Mouse (Mus musculus) kidney, postnatal 10 days (tissue): Measurements from ENCODE around the gene Cd2bp2.

ENCODE experiments used
- DNase-seq: peaks from one replicate; pipeline ENCODE4 v3.0.0; 2021; ENCODE audit warnings: mixed read lengths

The Cd2bp2 gene

DNA sequence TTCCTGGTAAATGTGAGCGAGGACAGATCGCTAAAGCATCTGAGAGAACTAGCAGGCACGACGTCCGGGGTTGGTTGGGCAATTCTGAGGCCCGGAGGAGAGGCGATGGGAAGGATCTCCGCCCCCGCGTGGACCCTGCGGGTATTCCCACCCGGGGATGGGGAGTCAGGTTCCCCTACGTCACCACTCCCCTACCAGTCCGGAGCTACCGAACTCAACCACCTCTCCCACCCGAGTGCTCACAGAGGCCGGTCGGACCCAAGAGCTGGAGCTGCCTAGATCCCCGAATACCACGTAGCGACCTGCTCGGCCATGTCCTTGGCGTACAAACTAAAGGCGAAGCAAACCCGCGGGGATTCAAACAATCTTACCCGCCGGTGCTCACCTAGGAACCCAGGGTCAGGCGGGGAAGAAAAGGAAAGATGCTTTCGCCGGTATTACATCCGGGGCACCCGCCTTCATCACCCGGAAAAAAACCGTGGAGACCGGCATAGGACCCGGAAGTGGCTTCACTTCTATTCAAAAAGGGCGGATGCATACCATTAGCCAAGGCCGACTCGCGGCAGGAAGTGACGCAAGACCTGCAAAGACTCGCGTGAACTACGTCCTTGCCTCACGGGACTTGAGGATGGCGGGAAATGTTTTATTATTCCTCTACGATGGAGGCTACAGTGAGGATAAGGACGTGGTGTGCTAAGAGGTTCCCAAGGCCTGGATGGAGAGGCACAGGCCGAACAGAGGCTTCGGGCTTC is at the start of gene Cd2bp2:
Gene Cd2bp2, minus strand, starts transcription at position 507 of the 752 bp plus-strand sequence.
- DNase-seq = peak; percentile 97

DNA sequence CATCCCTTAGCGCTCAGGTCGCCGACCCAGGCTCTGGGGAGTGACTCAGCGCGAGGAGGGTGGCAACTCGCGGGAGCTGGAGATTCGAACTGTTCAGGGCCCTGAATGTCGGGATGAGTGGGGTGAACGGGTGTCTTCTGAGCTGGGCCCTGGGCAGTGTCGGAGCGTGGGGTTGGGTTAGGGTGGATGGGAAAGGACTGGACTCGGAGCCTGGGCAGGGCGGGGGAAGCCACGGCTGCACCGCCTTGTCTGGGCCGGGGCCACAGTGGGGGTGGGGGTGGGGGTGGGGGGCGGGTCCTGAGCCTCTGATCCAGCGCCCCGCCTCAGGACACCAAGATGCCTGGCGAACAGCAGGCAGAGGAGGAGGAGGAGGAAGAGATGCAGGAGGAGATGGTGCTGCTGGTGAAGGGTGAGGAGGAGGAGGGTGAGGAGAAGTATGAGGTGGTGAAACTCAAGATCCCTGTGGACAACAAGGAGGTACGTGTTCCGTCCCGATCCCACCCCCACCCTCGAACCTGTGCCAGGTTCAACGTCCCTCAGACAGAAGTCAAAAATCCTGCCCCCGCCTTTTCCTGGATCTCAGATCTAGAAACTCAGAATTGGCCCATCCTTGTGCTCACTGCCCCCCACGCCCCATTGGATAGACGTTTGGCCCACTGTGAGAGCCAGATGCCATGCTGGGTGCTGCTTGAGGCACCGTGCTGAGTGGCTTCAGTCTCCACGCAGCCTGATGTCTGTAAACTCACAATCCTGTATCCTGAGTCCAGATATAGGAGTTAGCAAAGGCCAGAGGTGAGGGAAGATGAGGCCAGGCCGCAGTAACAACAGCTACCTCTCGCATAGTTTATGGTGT is 49.0 kb upstream of the Cd2bp2 start:
- peak; percentile 72 for DNase-seq

GRCm38 (mm10) chr7:127243870-127244657 is 48.2 kb upstream of the Cd2bp2 start, which contains the start of gene Zfp771:
Gene Zfp771 (plus strand): TSS chr7:127244274.
- DNase-seq = peak; percentile 99

DNA sequence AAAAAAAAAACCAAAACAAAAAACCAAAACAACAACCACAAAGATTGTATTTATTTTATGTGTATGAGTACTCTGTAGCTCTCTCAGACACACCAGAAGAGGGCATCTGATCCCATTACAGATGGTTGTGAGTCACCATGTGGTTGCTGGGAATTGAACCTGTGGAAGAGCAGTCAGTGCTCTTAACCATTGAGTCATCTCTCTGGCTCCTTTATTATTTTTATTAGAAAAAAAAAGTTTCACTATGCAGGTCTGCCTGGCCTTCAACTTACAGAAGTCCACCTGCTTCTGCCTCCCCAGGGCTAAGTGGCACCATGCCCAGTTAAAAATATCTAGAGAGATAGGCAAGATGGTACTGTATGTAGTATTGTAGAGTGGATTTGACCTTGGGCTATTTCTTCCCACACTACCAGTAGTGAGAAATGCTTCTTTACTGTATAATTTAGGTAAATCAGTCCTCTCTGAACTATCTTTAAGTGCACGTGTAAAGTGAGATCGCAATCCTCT is 47.6 kb upstream of the Cd2bp2 start:
- DNase-seq = no peak

- DNase-seq = no peak
These were observed 38.9 kb upstream of the Cd2bp2 start for GRCm38 (mm10) chr7:127234777-127235176.

GRCm38 (mm10) chr7:127233765-127234164 is 37.9 kb upstream of the Cd2bp2 start:
- DNase-seq = no peak

DNA sequence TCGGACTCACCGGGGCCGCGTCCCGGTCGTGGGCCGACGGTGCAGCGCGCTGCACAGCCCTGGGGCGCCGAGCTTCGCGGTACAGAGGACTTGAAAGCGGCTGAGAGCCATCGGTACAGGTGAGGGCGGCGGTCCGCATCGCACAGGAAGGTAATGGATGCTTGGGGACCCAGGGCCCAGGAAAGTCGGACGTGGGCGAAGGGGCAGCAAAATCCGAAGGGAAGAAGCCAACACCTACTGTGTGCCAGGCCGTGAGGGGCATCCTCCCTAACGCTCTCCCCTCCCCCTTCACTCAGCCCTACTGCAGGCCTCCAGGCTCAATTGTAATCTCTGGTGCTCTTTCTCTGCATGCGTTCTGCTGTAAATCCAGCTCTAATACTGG is 37.5 kb upstream of the Cd2bp2 start:
- DNase-seq = no peak

DNA sequence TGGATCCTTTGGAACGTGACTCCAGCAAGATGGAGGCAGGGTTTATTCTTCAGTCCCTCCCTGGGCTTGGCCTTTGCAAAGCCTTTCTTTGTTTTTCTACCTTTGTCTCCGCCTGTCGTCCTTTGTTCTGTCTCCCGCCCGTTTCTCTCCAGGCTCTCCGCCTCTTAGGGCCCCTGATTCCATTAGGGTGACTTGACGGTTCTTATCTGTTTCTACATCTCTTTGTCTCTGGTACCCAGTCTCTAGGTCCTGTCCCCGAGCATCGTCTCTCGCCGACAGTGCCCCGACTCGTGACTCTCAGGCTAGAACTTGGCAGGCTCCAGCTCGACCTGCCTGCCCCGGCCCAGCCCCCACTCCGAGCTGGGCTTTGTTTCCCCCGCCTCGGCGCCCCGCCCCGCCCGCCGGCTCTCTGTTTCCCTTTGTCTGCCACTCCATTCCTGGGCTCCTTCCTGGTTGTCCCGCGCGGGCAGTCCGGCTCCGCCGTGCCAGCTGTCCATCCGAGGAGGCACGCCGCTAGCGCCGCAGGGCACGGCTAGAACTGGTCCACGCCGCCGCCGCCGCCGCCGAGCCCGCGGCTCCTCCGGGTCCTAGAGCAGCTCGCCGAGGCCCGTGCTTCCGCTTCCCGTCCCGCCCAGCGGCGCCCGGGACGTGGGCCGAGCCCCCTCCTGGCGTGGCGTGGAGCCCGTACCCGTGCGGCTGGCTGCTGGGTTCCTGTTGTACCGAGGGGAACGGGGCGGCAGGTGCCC is 36.9 kb upstream of the Cd2bp2 start, which contains the start of the genes Zfp553 and Sept1:
Gene Zfp553, plus strand, starts transcription at position 440 of the 746 bp plus-strand sequence.
Gene Sept1, minus strand, starts transcription at position 509 of the 746 bp plus-strand sequence.
- peak; percentile 91 for DNase-seq

DNA sequence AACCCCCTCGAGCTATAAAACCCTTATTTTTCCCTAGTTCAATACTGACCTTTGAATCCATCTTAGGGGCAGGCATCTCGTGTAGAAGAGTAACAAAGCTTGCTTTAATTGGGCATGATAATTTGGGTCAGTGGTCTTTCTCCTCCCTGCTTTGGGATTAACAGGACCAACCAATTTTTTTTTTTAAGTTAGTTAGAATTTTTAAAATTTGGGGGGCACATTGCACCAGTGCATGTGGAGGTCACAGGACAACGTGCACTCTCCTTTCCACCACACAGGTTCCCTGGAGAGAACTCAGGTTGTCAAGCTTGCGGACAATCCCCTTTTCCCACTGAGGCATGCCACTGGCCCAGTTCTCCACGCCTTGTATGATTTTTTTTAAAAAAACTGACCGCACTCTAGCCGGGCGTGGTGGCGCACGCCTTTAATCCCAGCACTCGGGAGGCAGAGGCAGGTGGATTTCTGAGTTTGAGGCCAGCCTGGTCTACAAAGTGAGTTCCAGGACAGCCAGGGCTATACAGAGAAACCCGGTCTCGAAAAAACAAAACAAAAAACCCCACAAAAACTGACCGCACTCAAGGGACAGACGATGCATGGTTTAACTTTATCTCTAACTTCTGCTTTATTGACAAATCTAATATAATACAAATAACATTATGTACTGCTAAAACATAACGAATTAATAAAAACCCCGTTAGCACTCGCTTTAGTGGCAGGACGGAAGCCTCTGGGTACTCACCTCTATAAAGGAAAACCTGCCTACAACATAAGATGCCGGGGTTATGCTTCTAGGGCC is 36.2 kb upstream of the Cd2bp2 start:
- no peak for DNase-seq

DNA sequence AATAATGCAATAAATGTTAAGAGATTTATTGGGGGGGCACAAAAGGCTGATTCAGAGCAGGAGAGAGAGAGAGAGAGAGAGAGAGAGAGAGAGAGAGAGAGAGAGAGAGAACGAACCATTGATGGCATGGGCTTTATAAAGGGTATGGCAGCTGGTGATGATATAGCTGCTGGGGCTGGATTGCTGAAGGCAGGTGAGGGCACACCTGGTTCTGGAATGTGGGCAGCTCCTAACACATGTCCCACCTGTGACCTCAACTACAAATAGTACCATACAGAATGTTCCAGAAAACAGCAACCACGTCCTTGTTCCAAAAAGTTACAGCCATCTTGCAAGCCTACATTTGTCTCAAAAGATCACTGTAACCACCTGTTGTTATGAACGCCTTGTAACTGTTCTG is 35.5 kb upstream of the Cd2bp2 start:
- no peak for DNase-seq

GRCm38 (mm10) chr7:127228615-127229303 is 32.9 kb upstream of the Cd2bp2 start:
- peak; percentile 90 for DNase-seq

- DNase-seq = no peak
These were observed 29.5 kb upstream of the Cd2bp2 start for GRCm38 (mm10) chr7:127225147-127225995.

DNA sequence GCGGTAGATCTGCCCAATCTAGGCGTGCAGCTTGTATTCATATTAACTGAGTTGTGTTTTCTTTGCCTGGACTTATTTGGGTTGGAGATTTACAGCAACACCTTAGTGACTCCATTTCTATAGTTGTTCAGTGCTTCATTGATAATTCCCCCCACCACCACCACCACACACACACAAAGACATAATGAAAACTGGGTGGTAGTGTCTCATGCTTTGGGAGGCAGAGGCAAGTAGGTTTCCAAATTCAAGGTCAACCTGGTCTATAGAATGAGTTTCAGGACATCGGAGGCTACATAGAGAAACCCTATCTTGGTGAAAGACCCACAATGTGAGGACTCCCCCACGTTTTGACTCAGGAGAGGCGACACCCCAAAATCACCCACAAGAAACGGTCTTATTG is 28.8 kb upstream of the Cd2bp2 start:
- DNase-seq = no peak

DNA sequence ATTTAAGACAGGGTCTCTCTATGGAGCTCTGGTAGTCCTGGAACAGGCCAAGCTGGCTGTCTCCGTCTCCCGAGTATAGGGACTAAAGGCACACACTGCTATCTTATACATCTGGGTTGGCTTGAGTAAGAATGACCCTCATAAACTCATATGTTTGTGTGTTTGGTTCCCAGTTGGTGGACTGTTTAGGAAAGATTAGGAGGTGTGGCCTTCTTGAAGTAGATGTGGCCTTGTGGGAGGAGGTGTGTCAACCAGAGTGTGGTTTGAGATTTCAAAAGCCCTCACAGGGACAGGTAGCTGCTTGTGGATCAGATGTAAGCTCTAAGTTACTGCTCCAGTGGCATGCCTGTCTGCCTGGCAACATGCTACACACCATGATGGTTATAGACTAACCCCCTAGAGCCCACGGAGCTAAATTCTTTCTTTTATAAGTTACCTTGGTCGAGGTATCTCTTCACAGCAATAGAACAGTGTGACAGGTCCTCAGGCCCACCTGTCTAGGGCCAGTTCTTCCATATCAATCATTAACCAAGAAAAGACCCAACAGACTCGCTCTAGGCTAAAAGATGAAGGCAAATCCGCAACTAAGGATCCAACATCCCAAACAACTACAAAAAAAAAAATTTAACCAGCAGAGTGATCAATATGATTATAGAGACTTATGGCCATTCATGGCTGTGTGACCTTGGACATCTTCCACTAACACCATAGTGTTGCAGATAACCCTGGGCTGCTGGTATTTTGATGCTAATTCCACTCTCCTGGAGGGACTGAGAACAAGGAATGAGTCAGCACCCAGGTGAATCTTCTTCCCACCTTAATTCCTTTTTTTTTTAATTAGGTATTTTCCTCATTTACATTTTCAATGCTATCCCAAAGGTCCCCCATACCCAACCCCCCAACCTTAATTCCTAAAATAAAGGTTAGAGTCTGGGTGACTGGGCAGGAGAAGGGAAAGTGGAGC is 27.9 kb upstream of the Cd2bp2 start:
- DNase-seq = no peak

GRCm38 (mm10) chr7:127223106-127223505 is 27.3 kb upstream of the Cd2bp2 start:
- no peak for DNase-seq

DNA sequence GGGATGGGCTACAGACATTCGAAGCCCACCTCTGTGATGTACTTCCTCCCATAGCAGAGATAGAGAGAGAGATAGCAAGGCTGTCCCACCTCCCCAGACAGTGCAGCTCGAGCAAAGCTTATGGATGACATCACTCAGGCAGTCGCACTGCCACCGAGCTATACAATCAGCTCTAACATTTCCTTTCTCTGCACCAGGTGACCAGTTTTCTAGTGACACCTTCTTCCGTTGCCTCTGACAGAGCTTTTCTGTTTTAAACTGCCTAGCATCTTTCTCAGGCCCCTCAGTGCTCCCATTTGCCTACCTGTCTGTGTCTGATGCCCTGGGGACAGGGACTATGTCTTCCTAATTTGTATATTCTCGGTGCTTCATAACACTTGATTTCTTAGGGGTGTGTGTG is 24.6 kb upstream of the Cd2bp2 start:
- DNase-seq = no peak

DNA sequence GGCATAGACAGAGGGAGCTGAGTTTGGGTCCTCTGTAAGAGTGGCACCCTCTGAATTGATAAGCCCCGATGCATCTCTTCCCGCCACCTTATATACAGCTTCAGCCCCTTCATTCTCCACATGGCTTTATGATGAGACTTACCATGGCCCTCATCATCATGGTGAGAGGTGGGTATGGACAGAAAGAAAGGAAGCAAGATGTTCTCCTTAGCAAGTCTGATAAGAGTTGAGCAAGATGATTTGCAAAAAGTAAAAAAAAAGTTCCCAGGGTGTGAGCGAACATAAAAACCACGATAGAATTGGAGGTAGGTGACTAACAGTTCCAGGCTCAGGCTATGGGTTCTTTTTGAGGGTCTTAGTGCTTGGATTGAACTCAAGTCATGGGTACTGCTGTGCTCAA is 22.8 kb upstream of the Cd2bp2 start:
- DNase-seq = no peak

DNA sequence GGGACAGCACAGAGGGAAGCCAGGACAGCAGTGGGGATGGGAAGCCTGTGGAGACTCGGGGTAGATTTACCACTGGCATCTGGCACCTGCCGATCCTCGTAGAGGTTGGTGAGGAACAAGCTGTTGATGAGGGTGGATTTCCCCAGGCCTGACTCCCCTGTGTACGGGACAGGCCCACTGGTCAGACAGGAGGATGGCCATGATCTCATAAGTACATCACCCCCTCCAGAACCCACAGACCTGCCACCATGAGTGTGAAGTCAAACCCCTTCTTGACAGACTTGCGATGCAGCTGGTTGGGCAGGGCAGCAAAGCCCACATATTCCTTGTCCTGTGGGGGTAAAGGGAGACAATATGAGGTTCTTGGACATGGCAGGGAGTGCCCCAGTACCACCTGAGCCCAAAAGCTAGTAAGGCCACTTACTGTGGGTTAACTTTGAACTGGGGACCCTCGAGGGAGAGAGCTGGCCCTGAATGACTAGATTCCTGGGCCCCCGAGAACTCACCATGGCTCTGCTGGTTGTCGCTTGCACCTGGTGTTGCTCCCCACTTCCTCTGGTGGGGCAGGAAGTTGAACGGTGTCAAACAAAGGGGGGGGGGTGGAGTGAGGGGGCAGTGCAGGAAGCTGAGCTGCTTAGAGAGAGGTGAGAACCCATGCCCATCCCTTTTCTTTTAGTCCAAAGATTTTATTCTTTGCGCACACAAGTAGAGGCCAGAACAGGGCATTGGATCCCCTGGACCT is 22.2 kb upstream of the Cd2bp2 start:
- DNase-seq = no peak
